Mouse (Mus musculus): ENCODE results near the gene Il1rl2.

GRCm38 (mm10) chr1:40314016-40314415 lies 10.4 kb upstream of the Il1rl2 start:
- TF ChIP-seq CTCF (IDR thresholded peaks at IDR 0.05; ENCODE audit: low read depth) (no peak), EP300 (optimal IDR thresholded peaks at IDR 0.05) (no peak)
